Mouse (Mus musculus): ENCODE data around the gene Secisbp2. TPM values are rescaled to one million over a fixed set of nuclear protein-coding genes. Genes with fewer than 3 reads are reported as not detected.

Secisbp2 gene
- total and polyA plus RNA-seq, 3 experiments: 23.2 to 28.8 (median 24.4) TPM

DNA sequence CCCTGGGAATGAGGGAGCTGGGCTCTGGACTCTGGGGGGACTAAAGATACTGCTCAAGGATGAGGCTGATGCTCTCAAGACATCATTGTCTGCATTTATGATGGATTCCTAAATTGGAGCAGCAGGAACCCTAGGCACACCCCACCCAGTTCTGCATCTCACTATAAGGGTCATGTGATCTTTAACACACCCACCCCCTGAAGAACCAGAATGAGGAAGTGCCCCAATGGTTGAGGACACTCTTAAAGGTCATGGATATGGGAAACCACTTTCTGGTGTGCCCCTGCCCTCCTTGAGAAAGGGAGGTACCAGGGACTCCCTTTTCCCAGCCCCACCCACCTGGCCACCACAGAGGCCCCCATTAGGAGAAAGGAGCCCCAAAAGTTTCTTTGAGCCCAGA is 45.0 kb downstream of the Secisbp2 start:
- in situ Hi-C loops (cut with MboI; ENCODE audit: low pct_ligation_motif_present, low pct_unique_long_range_greater_than_20kb, low sequenced_read_pairs) (no loop called here), dilution Hi-C loops (cut with MboI; ENCODE audit: extremely low pct_ligation_motif_present, extremely low pct_unique_long_range_greater_than_20kb, low sequenced_read_pairs) (no loop called here)
- Histone ChIP-seq H3K4me2 (ENCODE audit: insufficient read depth, low read depth, poor library complexity, severe bottlenecking) (no peak overlapping the region), H3K4me3 (replicated peaks in 1 of 3; ENCODE audit: low read depth in 2 of 3, low read length in 2 of 3, poor library complexity in 1 of 3) (no peak overlapping the region), H3K9ac (ENCODE audit: insufficient read depth, low read depth) (no peak overlapping the region), H3K9me3 (replicated peaks; ENCODE audit: low read length) (no peaks in the 10 kb centered on the region), H3K4me1 (ENCODE audit: control insufficient read depth in 1 of 2, insufficient read depth in 2 of 2) (peaks cover 6 to 26% of the 10 kb centered on the region in 2 experiments; a peak in 3 of 4 replicates), H3K36me3 (replicated peaks in 1 of 2; ENCODE audit: control insufficient read depth in 1 of 2, insufficient read depth in 1 of 2, low read length in 1 of 2) (peaks cover 13 to 53% of the 10 kb centered on the region in 2 experiments), H3K79me2 (replicated peaks; ENCODE audit: control insufficient read depth, extremely low read depth, insufficient read depth, poor library complexity, severe bottlenecking) (no peaks in the 10 kb centered on the region), H3K27me3 (replicated peaks) (no peaks in the 10 kb centered on the region), H3K27ac (ENCODE audit: insufficient read depth, low read depth) (no peak overlapping the region)
- no peak for DNase-seq (ENCODE audit: extremely low read depth)
- TF ChIP-seq ELF1 (IDR thresholded peaks at IDR 0.05; ENCODE audit: low read depth, low read length): 0 out of 2 replicates have a peak, but pooled peaks have one; percentile 13
- no peak for TF ChIP-seq ZMIZ1 (IDR thresholded peaks at IDR 0.05; ENCODE audit: low read depth, low read length)
- no peak for TF ChIP-seq ZNF384 (IDR thresholded peaks at IDR 0.05; ENCODE audit: low read depth, low read length)

GRCm38 (mm10) chr13:51697455-51697854 is 46.0 kb downstream of the Secisbp2 start:
- no peak overlapping the region for H3K4me2 ChIP-seq (ENCODE audit: insufficient read depth, low read depth, poor library complexity, severe bottlenecking)
- no peak overlapping the region for H3K9ac ChIP-seq (ENCODE audit: insufficient read depth, low read depth)
- H3K9me3 ChIP-seq (replicated peaks; ENCODE audit: low read length): no peaks in the 10 kb centered on the region
- in situ Hi-C loops (cut with MboI; ENCODE audit: low pct_ligation_motif_present, low pct_unique_long_range_greater_than_20kb, low sequenced_read_pairs): no loop called here
- TF ChIP-seq POLR2A (IDR thresholded peaks at IDR 0.05; ENCODE audit: low read depth, low read length) (no peak), TBP (conservative IDR thresholded peaks at IDR 0.05; ENCODE audit: low read depth, low read length) (no peak), NRF1 (IDR thresholded peaks at IDR 0.05; ENCODE audit: low read depth, low read length) (no peak), CHD1 (IDR thresholded peaks at IDR 0.05; ENCODE audit: low read depth, low read length) (no peak), MYC (IDR thresholded peaks at IDR 0.05; ENCODE audit: low read depth, low read length) (no peak), ZNF384 (IDR thresholded peaks at IDR 0.05; ENCODE audit: low read depth, low read length) (no peak), RCOR1 (conservative IDR thresholded peaks at IDR 0.05; ENCODE audit: low read depth, low read length) (no peak), BHLHE40 (IDR thresholded peaks at IDR 0.05; ENCODE audit: low read depth, low read length) (no peak), SIN3A (IDR thresholded peaks at IDR 0.05; ENCODE audit: low read length) (no peak), ZMIZ1 (IDR thresholded peaks at IDR 0.05; ENCODE audit: low read depth, low read length) (no peak), MAZ (IDR thresholded peaks at IDR 0.05; ENCODE audit: low read depth, low read length) (no peak), NELFE (IDR thresholded peaks at IDR 0.05; ENCODE audit: low read depth, low read length) (no peak)
- no peak overlapping the region for H3K27ac ChIP-seq (ENCODE audit: insufficient read depth, low read depth)
- H3K4me3 ChIP-seq (replicated peaks in 1 of 3; ENCODE audit: low read depth in 2 of 3, low read length in 2 of 3, poor library complexity in 1 of 3): no peak overlapping the region
- DNase-seq (ENCODE audit: extremely low read depth): no peak
- H3K27me3 ChIP-seq (replicated peaks): no peaks in the 10 kb centered on the region
- H3K4me1 ChIP-seq (ENCODE audit: control insufficient read depth in 1 of 2, insufficient read depth in 2 of 2): peaks cover 6 to 26% of the 10 kb centered on the region in 2 experiments; a peak in 3 of 4 replicates
- no peaks in the 10 kb centered on the region for H3K79me2 ChIP-seq (replicated peaks; ENCODE audit: control insufficient read depth, extremely low read depth, insufficient read depth, poor library complexity, severe bottlenecking)
- dilution Hi-C loops (cut with MboI; ENCODE audit: extremely low pct_ligation_motif_present, extremely low pct_unique_long_range_greater_than_20kb, low sequenced_read_pairs): no loop called here
- H3K36me3 ChIP-seq (replicated peaks in 1 of 2; ENCODE audit: control insufficient read depth in 1 of 2, insufficient read depth in 1 of 2, low read length in 1 of 2): peaks cover 17 to 57% of the 10 kb centered on the region in 2 experiments

- no peak overlapping the region for H3K9ac ChIP-seq (ENCODE audit: insufficient read depth, low read depth)
- no peaks in the 10 kb centered on the region for H3K79me2 ChIP-seq (replicated peaks; ENCODE audit: control insufficient read depth, extremely low read depth, insufficient read depth, poor library complexity, severe bottlenecking)
- in situ Hi-C loops (cut with MboI; ENCODE audit: low pct_ligation_motif_present, low pct_unique_long_range_greater_than_20kb, low sequenced_read_pairs): no loop called here
- dilution Hi-C loops (cut with MboI; ENCODE audit: extremely low pct_ligation_motif_present, extremely low pct_unique_long_range_greater_than_20kb, low sequenced_read_pairs): no loop called here
- peaks cover 21 to 58% of the 10 kb centered on the region in 2 experiments for H3K36me3 ChIP-seq (replicated peaks in 1 of 2; ENCODE audit: control insufficient read depth in 1 of 2, insufficient read depth in 1 of 2, low read length in 1 of 2)
- H3K4me1 ChIP-seq (ENCODE audit: control insufficient read depth in 1 of 2, insufficient read depth in 2 of 2): peaks cover 6 to 30% of the 10 kb centered on the region in 2 experiments; a peak in 3 of 4 replicates
- H3K27me3 ChIP-seq (replicated peaks): no peaks in the 10 kb centered on the region
- TF ChIP-seq MXI1 (IDR thresholded peaks at IDR 0.05; ENCODE audit: low read depth, low read length): no peak
- H3K27ac ChIP-seq (ENCODE audit: insufficient read depth, low read depth): no peak overlapping the region
- no peak overlapping the region for H3K4me2 ChIP-seq (ENCODE audit: insufficient read depth, low read depth, poor library complexity, severe bottlenecking)
- no peak overlapping the region for H3K4me3 ChIP-seq (replicated peaks in 1 of 3; ENCODE audit: low read depth in 2 of 3, low read length in 2 of 3, poor library complexity in 1 of 3)
- H3K9me3 ChIP-seq (replicated peaks; ENCODE audit: low read length): no peaks in the 10 kb centered on the region
- no peak for DNase-seq (ENCODE audit: extremely low read depth)
These were observed 46.4 kb downstream of the Secisbp2 start for GRCm38 (mm10) chr13:51697897-51698296.

All from CH12.LX (cell line).